Mouse (Mus musculus): ENCODE results near the gene Tubgcp3. TPM values are rescaled to one million over a fixed set of nuclear protein-coding genes. Genes with fewer than 3 reads are reported as not detected.
"Not testable (repeated sequence)": the region's sequence is repeated elsewhere in the genome, so short reads cannot be mapped to it uniquely, and the experiment has no call there.

The Tubgcp3 gene
- polyA plus RNA-seq, 1 experiment from 2014 or later: 39.5 TPM

DNA sequence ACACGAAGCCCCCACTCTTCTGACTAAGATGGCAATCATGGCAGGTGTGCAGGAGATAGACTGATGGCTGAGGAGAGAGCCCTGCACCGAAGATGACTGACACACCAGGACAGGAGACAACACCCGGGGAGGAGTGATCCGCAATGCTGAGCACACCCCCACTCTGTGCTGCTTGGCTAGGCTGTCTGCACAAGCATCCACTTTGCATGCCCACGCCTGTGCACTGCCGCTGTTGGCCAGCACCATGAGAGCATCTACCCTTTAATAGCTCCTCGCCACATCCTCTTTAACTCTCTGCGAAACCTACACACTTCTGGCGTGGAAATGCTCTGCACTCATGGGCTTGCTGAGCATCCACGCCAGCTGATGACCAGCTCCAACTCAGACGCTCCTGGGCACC, 33.6 kb downstream of the Tubgcp3 start:
- 90% methylated on average over 11 of the region's 11 CpGs for WGBS
- peaks cover 66% of the 10 kb centered on the region for H3K36me3 ChIP-seq

GRCm38 (mm10) chr8:12635366-12635765, 36.7 kb downstream of the Tubgcp3 start:
- H3K4me2 ChIP-seq: no peak overlapping the region
- peaks cover 75% of the 10 kb centered on the region for H3K36me3 ChIP-seq
- H3K27ac ChIP-seq: no peak overlapping the region
- WGBS: 89% methylated on average over 2 of the region's 2 CpGs
- no peaks in the 10 kb centered on the region for H3K9me3 ChIP-seq
- H3K9ac ChIP-seq: no peak overlapping the region
- no peak overlapping the region for H3K4me3 ChIP-seq
- H3K4me1 ChIP-seq: no peaks in the 10 kb centered on the region
- no peak for ATAC-seq (ENCODE audit: insufficient number of reproducible peaks, insufficient read depth, low FRiP score, low TSS enrichment, low read depth)
- no peaks in the 10 kb centered on the region for H3K27me3 ChIP-seq

More for the DNA sequence above, 33.6 kb downstream of the Tubgcp3 start:
- Histone ChIP-seq H3K4me1 (no peaks in the 10 kb centered on the region), H3K9me3 (no peaks in the 10 kb centered on the region), H3K4me3 (no peak overlapping the region), H3K4me2 (no peak overlapping the region), H3K9ac (no peak overlapping the region), H3K27ac (no peak overlapping the region), H3K27me3 (no peaks in the 10 kb centered on the region)
- ATAC-seq (ENCODE audit: insufficient number of reproducible peaks, insufficient read depth, low FRiP score, low TSS enrichment, low read depth): no peak

GRCm38 (mm10) chr8:12629079-12629478, 43.0 kb downstream of the Tubgcp3 start:
- no peaks in the 10 kb centered on the region for H3K9me3 ChIP-seq
- H3K9ac ChIP-seq: no peak overlapping the region
- peaks cover 79% of the 10 kb centered on the region for H3K36me3 ChIP-seq
- H3K4me2 ChIP-seq: no peak overlapping the region
- no peak for ATAC-seq (ENCODE audit: insufficient number of reproducible peaks, insufficient read depth, low FRiP score, low TSS enrichment, low read depth)
- H3K27ac ChIP-seq: no peak overlapping the region
- H3K27me3 ChIP-seq: no peaks in the 10 kb centered on the region
- no peaks in the 10 kb centered on the region for H3K4me1 ChIP-seq
- WGBS: 36% methylated on average over 3 of the region's 3 CpGs
- H3K4me3 ChIP-seq: no peak overlapping the region

GRCm38 (mm10) chr8:12625890-12626289, 46.2 kb downstream of the Tubgcp3 start:
- H3K9ac ChIP-seq: no peak overlapping the region
- no peak overlapping the region for H3K4me2 ChIP-seq
- H3K9me3 ChIP-seq: no peaks in the 10 kb centered on the region
- WGBS: 74% methylated on average over 5 of the region's 5 CpGs
- H3K36me3 ChIP-seq: peaks cover 90% of the 10 kb centered on the region
- no peak for ATAC-seq (ENCODE audit: insufficient number of reproducible peaks, insufficient read depth, low FRiP score, low TSS enrichment, low read depth)
- H3K4me1 ChIP-seq: no peaks in the 10 kb centered on the region
- H3K4me3 ChIP-seq: no peak overlapping the region
- no peak overlapping the region for H3K27ac ChIP-seq
- H3K27me3 ChIP-seq: no peaks in the 10 kb centered on the region

- 91% methylated on average over 18 of the region's 18 CpGs for WGBS
- peaks cover 82% of the 10 kb centered on the region for H3K36me3 ChIP-seq
- ATAC-seq (ENCODE audit: insufficient number of reproducible peaks, insufficient read depth, low FRiP score, low TSS enrichment, low read depth): no peak
- H3K9me3 ChIP-seq: no peaks in the 10 kb centered on the region
- no peak overlapping the region for H3K9ac ChIP-seq
- H3K4me1 ChIP-seq: no peaks in the 10 kb centered on the region
- H3K4me3 ChIP-seq: no peak overlapping the region
- no peak overlapping the region for H3K4me2 ChIP-seq
- no peak overlapping the region for H3K27ac ChIP-seq
- H3K27me3 ChIP-seq: no peaks in the 10 kb centered on the region
Observed at GRCm38 (mm10) chr8:12621550-12622222, 50.4 kb downstream of the Tubgcp3 start.

DNA sequence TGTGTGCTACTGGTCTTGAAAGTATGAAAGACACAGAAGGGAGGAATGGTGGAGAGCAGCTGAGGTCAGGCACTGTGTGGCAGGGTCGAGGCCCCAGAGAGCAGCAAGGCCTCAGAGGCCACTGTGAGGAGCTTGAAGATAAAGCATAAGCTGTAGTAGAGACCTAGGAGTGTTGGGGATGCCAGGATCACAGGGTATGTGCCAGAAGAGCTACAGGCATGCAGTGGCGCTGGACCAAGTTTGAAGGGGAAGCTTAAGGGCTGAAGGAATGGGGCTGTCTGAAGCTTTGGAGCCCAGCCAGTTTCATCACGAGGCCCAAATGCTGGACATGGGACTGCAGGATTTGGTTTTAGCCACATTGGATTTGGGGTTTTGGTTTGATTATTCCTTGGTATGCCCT, 54.7 kb downstream of the Tubgcp3 start:
- not testable (repeated sequence) for H3K4me2 ChIP-seq; H3K9ac ChIP-seq; H3K27ac ChIP-seq; H3K4me3 ChIP-seq; H3K9me3 ChIP-seq; H3K27me3 ChIP-seq; ATAC-seq (ENCODE audit: insufficient number of reproducible peaks, insufficient read depth, low FRiP score, low TSS enrichment, low read depth); H3K4me1 ChIP-seq
- 91% methylated on average over 3 of the region's 3 CpGs for WGBS
- H3K36me3 ChIP-seq: peaks cover 68% of the 10 kb centered on the region

- no peak overlapping the region for H3K27ac ChIP-seq
- H3K9me3 ChIP-seq: no peaks in the 10 kb centered on the region
- 80% methylated on average over 7 of the region's 7 CpGs for WGBS
- H3K9ac ChIP-seq: no peak overlapping the region
- no peak overlapping the region for H3K4me2 ChIP-seq
- H3K27me3 ChIP-seq: no peaks in the 10 kb centered on the region
- H3K36me3 ChIP-seq: peaks cover 36% of the 10 kb centered on the region
- no peak overlapping the region for H3K4me3 ChIP-seq
- no peaks in the 10 kb centered on the region for H3K4me1 ChIP-seq
- no peak for ATAC-seq (ENCODE audit: insufficient number of reproducible peaks, insufficient read depth, low FRiP score, low TSS enrichment, low read depth)
Observed at GRCm38 (mm10) chr8:12613201-12613600, 58.8 kb downstream of the Tubgcp3 start.

DNA sequence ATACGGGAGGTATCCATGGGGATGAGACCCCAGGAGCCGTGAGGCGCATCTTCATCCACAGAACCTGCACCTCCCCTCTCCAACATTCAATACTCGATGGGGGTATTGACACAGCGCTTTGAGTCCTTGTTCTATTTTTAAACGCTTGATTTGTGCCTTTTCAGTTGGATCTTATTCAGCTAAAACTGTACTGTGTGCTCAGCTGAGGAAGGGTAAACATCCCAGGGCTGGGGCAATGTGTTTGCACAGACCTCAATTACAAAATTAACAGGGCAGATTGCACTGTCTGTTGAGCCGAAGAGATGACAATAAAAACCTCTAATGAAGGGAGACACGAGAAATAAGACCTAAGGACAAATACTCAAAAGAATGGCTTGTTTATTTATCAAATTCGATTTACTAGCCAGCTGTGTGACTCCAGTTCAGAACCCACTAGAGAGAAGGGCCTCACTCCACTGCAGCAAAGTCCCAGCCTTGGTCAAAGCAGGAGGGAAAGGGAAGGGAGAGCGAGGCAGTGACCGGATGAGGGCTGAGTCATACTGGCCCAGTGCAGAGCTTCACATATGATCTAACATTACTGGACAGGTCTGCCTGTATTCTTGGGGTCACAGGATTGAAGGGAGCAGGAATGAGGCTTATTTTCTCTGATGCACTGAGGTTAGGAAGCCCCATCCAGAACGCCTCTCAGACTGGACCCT, 62.1 kb downstream of the Tubgcp3 start:
- no peak for ATAC-seq (ENCODE audit: insufficient number of reproducible peaks, insufficient read depth, low FRiP score, low TSS enrichment, low read depth)
- WGBS: 69% methylated on average over 12 of the region's 12 CpGs
- Histone ChIP-seq H3K27ac (no peak overlapping the region), H3K4me3 (no peak overlapping the region), H3K9me3 (no peaks in the 10 kb centered on the region), H3K36me3 (peaks cover 10% of the 10 kb centered on the region), H3K9ac (no peak overlapping the region), H3K4me1 (no peaks in the 10 kb centered on the region), H3K27me3 (peaks cover 2% of the 10 kb centered on the region; the same call in 1 of the 2 replicates), H3K4me2 (no peak overlapping the region)

GRCm38 (mm10) chr8:12608810-12609209, 63.2 kb downstream of the Tubgcp3 start:
- Histone ChIP-seq H3K27me3 (peaks cover 7% of the 10 kb centered on the region; the same call in 1 of the 2 replicates), H3K36me3 (peaks cover 4% of the 10 kb centered on the region; the same call in 1 of the 2 replicates), H3K9me3 (no peaks in the 10 kb centered on the region), H3K9ac (no peak overlapping the region), H3K4me3 (no peak overlapping the region), H3K4me1 (no peaks in the 10 kb centered on the region), H3K4me2 (no peak overlapping the region), H3K27ac (no peak overlapping the region)
- no peak for ATAC-seq (ENCODE audit: insufficient number of reproducible peaks, insufficient read depth, low FRiP score, low TSS enrichment, low read depth)
- 81% methylated on average over 10 of the region's 10 CpGs for WGBS

DNA sequence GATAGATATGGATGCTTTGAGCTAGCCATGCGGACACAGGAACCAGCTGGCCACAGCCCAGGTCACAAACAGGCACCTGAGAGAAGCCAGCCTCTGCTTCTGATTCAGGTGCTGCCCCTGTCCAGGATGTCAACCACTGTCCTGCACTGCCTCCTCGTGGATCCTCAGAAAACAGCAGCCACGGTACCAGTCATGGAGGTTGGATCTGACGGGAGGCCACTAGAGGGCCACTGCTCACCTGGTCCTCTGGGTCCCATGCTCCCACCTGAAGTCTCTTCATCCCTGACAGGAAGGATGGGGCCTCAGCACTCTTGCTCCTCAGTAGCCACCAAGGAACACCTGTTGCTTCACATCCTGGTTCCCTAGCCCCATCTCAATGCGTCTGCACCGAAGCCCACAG, 64.8 kb downstream of the Tubgcp3 start:
- WGBS: 23% methylated on average over 6 of the region's 6 CpGs
- H3K4me2 ChIP-seq: no peak overlapping the region
- H3K27me3 ChIP-seq: peaks cover 7% of the 10 kb centered on the region; the same call in 1 of the 2 replicates
- H3K4me3 ChIP-seq: no peak overlapping the region
- H3K4me1 ChIP-seq: no peaks in the 10 kb centered on the region
- no peak for ATAC-seq (ENCODE audit: insufficient number of reproducible peaks, insufficient read depth, low FRiP score, low TSS enrichment, low read depth)
- H3K27ac ChIP-seq: no peak overlapping the region
- H3K9ac ChIP-seq: no peak overlapping the region
- H3K9me3 ChIP-seq: no peaks in the 10 kb centered on the region
- H3K36me3 ChIP-seq: no peaks in the 10 kb centered on the region

DNA sequence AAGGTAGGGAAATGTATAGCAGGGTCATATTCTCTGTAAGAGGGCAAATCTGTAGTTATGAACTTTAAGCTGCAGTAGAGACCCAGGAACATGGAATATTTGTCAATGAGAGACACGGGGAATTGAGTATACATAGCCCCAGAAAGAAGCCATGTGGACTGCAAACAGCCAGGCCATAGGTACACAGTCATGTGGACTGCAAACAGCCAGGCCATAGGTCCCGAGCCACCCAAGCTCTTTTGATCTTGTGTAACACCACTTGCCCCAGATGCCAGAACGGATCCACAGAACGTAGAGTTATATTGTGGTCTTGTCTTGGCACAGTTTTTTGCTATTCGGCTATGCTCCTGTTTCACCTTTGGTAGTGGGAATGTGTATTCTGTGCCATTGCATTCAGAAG, 88.3 kb downstream of the Tubgcp3 start:
- H3K4me1 ChIP-seq: no peaks in the 10 kb centered on the region
- no peak overlapping the region for H3K4me2 ChIP-seq
- H3K4me3 ChIP-seq: no peak overlapping the region
- peaks cover 4% of the 10 kb centered on the region for H3K27me3 ChIP-seq
- no peaks in the 10 kb centered on the region for H3K36me3 ChIP-seq
- ATAC-seq (ENCODE audit: insufficient number of reproducible peaks, insufficient read depth, low FRiP score, low TSS enrichment, low read depth): no peak
- 90% methylated on average over 5 of the region's 5 CpGs for WGBS
- H3K9me3 ChIP-seq: no peaks in the 10 kb centered on the region
- no peak overlapping the region for H3K9ac ChIP-seq
- no peak overlapping the region for H3K27ac ChIP-seq

GRCm38 (mm10) chr8:12579339-12579999, 92.6 kb downstream of the Tubgcp3 start:
- H3K27me3 ChIP-seq: peaks cover 12% of the 10 kb centered on the region
- H3K9me3 ChIP-seq; H3K36me3 ChIP-seq; H3K4me1 ChIP-seq; H3K27ac ChIP-seq; H3K4me2 ChIP-seq; ATAC-seq (ENCODE audit: insufficient number of reproducible peaks, insufficient read depth, low FRiP score, low TSS enrichment, low read depth); H3K9ac ChIP-seq; H3K4me3 ChIP-seq: not testable (repeated sequence)
- 85% methylated on average over 19 of the region's 19 CpGs for WGBS

Data from embryonic facial prominence, embryonic 13.5 days (tissue).